Mouse (Mus musculus): ENCODE data around the gene Pstk.

DNA sequence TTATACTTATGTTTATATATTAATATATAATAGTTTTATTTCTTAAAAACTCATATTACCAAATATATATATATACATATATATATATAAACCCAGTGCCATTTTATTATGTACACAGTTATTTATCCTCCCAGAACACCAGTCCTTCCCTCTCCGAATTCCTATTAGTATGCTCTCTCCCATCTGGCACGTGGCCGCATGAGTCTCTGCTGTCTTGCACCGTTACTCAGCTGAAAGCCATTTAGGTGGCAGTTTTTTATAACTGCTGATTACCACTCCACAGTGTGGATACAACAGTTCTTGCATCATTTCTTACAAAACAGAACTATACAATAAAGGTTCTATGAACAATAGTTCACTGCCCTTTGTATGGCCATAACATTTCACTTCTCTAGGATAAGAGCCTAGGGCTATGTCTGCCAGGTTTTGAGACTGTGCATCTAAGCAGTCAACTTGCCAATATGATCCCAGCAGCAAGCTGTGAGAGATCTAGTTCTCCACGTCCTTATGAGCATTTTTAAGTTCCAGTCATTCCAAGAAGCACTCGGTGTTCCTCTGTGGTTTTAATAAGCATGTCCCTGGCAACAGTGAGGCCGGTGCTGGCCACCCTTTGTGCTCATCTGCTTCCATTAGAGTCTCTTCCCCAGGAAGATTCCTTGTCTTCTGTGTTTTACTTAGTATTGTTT lies 24.9 kb upstream of the Pstk start:
- TF ChIP-seq MAX (IDR thresholded peaks at IDR 0.05): no peak
- no peak for TF ChIP-seq CTCF (IDR thresholded peaks at IDR 0.05; ENCODE audit: control insufficient read depth, insufficient read depth, insufficient read length)
- TF ChIP-seq FOSL1 (IDR thresholded peaks at IDR 0.05; ENCODE audit: insufficient read depth, low read length, poor library complexity, severe bottlenecking): no peak
- no peak for TF ChIP-seq USF1 (IDR thresholded peaks at IDR 0.05; ENCODE audit: low read depth)

Data from C2C12 (cell line).